Mouse (Mus musculus): ENCODE measurements around the gene Manf. TPM values are rescaled to one million over a fixed set of nuclear protein-coding genes. Genes with fewer than 3 reads are reported as not detected.
A peak's percentile ranks its signal among the peaks of the same experiment; 100 is the strongest.

Manf gene
- polyA plus RNA-seq, 1 experiment from 2014 or later: 296 TPM

GRCm38 (mm10) chr9:106822381-106823104, 69.2 kb downstream of the Manf start:
- no peaks in the 10 kb centered on the region for H3K9me3 ChIP-seq (replicated peaks; ENCODE audit: control insufficient read depth, low read length)
- H3K9ac ChIP-seq (ENCODE audit: low read depth, low read length): peak overlapping the region; percentile 90
- peak overlapping the region; percentile 63 for H3K4me2 ChIP-seq
- ATAC-seq (replicated peaks; ENCODE audit: insufficient number of reproducible peaks, low FRiP score, low TSS enrichment): peak; percentile 89
- no peaks in the 10 kb centered on the region for H3K27me3 ChIP-seq (ENCODE audit: control insufficient read depth, insufficient read depth, low read length)
- H3K27ac ChIP-seq (ENCODE audit: low read depth, low read length): peak overlapping the region; percentile 92
- H3K36me3 ChIP-seq (ENCODE audit: control insufficient read depth, insufficient read depth, low read length): no peaks in the 10 kb centered on the region
- WGBS (ENCODE audit: insufficient replicate concordance): 2% methylated on average over 32 of the region's 32 CpGs
- H3K4me3 ChIP-seq (ENCODE audit: low read depth, low read length): peak overlapping the region; percentile 90
- H3K4me1 ChIP-seq (ENCODE audit: control insufficient read depth, insufficient read depth, low read length): no peaks in the 10 kb centered on the region; the same call in 1 of the 2 replicates

DNA sequence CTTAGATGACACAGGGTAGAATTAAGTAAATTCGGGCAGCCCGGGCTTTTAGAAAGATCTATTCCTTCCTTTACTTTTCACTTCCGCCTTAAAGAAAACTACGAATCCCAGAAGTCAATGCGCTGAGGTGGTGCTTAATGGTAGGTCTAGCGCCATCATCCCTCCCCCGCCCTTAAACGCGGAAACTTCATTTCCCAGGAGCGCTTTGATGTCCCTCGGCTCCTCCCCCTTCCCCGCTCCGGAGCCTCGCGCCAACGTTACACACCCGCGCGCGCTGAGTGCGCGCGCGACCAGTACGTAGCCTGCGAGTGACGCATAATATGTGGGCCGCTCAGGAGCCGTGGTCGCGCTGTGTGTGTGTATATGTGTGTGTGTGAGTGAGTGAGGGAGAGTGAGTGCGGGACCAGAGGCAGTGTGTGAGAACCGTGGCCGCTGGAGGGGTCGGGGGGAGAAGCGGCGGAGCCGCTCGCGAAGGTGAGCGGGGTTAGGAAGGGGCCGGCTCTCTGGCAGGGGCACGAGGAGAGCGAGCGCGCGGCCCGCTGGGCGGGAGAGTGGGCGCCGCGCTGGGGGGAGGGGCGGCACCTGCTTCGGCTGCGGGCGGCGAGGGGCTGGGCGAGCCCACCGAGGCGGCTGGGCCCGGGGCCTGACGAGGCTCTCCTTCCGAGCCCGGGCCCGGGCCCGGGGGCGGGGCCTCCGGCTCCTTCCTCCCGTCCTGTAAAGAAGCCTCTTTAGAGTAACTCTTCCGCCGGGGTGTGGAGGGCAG, 70.0 kb downstream of the Manf start, which contains the start of gene Dcaf1:
Gene Dcaf1, plus strand, starts transcription at position 257 of the 763 bp plus-strand sequence.
- WGBS (ENCODE audit: insufficient replicate concordance): under 1% methylated on average over 66 of the region's 71 CpGs
- ATAC-seq (replicated peaks; ENCODE audit: insufficient number of reproducible peaks, low FRiP score, low TSS enrichment): peak; percentile 94

GRCm38 (mm10) chr9:106821050-106821617, 70.6 kb downstream of the Manf start:
- no peak for ATAC-seq (replicated peaks; ENCODE audit: insufficient number of reproducible peaks, low FRiP score, low TSS enrichment)
- Histone ChIP-seq H3K4me3 (ENCODE audit: low read depth, low read length) (peak overlapping the region; percentile 90), H3K4me2 (peak overlapping the region; percentile 68), H3K36me3 (ENCODE audit: control insufficient read depth, insufficient read depth, low read length) (no peaks in the 10 kb centered on the region), H3K9ac (ENCODE audit: low read depth, low read length) (peak overlapping the region; percentile 73), H3K9me3 (replicated peaks; ENCODE audit: control insufficient read depth, low read length) (no peaks in the 10 kb centered on the region), H3K4me1 (ENCODE audit: control insufficient read depth, insufficient read depth, low read length) (no peaks in the 10 kb centered on the region; the same call in 1 of the 2 replicates), H3K27ac (ENCODE audit: low read depth, low read length) (no peak overlapping the region), H3K27me3 (ENCODE audit: control insufficient read depth, insufficient read depth, low read length) (no peaks in the 10 kb centered on the region)
- 44% methylated on average over 15 of the region's 15 CpGs for WGBS (ENCODE audit: insufficient replicate concordance)

More for the DNA sequence above, 70.0 kb downstream of the Manf start, which contains the start of gene Dcaf1:
- Histone ChIP-seq H3K4me1 (ENCODE audit: control insufficient read depth, insufficient read depth, low read length) (no peaks in the 10 kb centered on the region; the same call in 1 of the 2 replicates), H3K27ac (ENCODE audit: low read depth, low read length) (peak within 1 kb of the TSS; percentile 92), H3K4me2 (peak within 1 kb of the TSS; percentile 68), H3K27me3 (ENCODE audit: control insufficient read depth, insufficient read depth, low read length) (no peaks in the 10 kb centered on the region), H3K9ac (ENCODE audit: low read depth, low read length) (peak within 1 kb of the TSS; percentile 90), H3K4me3 (ENCODE audit: low read depth, low read length) (peak within 1 kb of the TSS; percentile 90), H3K36me3 (ENCODE audit: control insufficient read depth, insufficient read depth, low read length) (no peaks in the 10 kb centered on the region), H3K9me3 (replicated peaks; ENCODE audit: control insufficient read depth, low read length) (no peaks in the 10 kb centered on the region)

- Histone ChIP-seq H3K36me3 (ENCODE audit: control insufficient read depth, insufficient read depth, low read length) (no peaks in the 10 kb centered on the region), H3K4me2 (no peak overlapping the region), H3K9ac (ENCODE audit: low read depth, low read length) (no peak overlapping the region), H3K27ac (ENCODE audit: low read depth, low read length) (no peak overlapping the region), H3K4me3 (ENCODE audit: low read depth, low read length) (no peak overlapping the region), H3K4me1 (ENCODE audit: control insufficient read depth, insufficient read depth, low read length) (no peaks in the 10 kb centered on the region; the same call in 1 of the 2 replicates), H3K9me3 (replicated peaks; ENCODE audit: control insufficient read depth, low read length) (no peaks in the 10 kb centered on the region), H3K27me3 (ENCODE audit: control insufficient read depth, insufficient read depth, low read length) (no peaks in the 10 kb centered on the region)
- WGBS (ENCODE audit: insufficient replicate concordance): 78% methylated on average over 1 of the region's 1 CpGs
- no peak for ATAC-seq (replicated peaks; ENCODE audit: insufficient number of reproducible peaks, low FRiP score, low TSS enrichment)
Measured at GRCm38 (mm10) chr9:106819201-106819600, 72.6 kb downstream of the Manf start.

GRCm38 (mm10) chr9:106818191-106818590, 73.6 kb downstream of the Manf start:
- H3K9ac ChIP-seq (ENCODE audit: low read depth, low read length): no peak overlapping the region
- no peaks in the 10 kb centered on the region; the same call in 1 of the 2 replicates for H3K4me1 ChIP-seq (ENCODE audit: control insufficient read depth, insufficient read depth, low read length)
- no peak overlapping the region for H3K4me2 ChIP-seq
- no peaks in the 10 kb centered on the region for H3K9me3 ChIP-seq (replicated peaks; ENCODE audit: control insufficient read depth, low read length)
- no peaks in the 10 kb centered on the region for H3K36me3 ChIP-seq (ENCODE audit: control insufficient read depth, insufficient read depth, low read length)
- WGBS (ENCODE audit: insufficient replicate concordance): 67% methylated on average over 6 of the region's 6 CpGs
- ATAC-seq (replicated peaks; ENCODE audit: insufficient number of reproducible peaks, low FRiP score, low TSS enrichment): no peak
- H3K27ac ChIP-seq (ENCODE audit: low read depth, low read length): no peak overlapping the region
- H3K27me3 ChIP-seq (ENCODE audit: control insufficient read depth, insufficient read depth, low read length): no peaks in the 10 kb centered on the region
- H3K4me3 ChIP-seq (ENCODE audit: low read depth, low read length): no peak overlapping the region

GRCm38 (mm10) chr9:106806503-106806902, 85.3 kb downstream of the Manf start:
- H3K4me1 ChIP-seq (ENCODE audit: control insufficient read depth, insufficient read depth, low read length): no peaks in the 10 kb centered on the region
- no peaks in the 10 kb centered on the region for H3K27me3 ChIP-seq (ENCODE audit: control insufficient read depth, insufficient read depth, low read length)
- WGBS (ENCODE audit: insufficient replicate concordance): 67% methylated on average over 4 of the region's 4 CpGs
- no peaks in the 10 kb centered on the region; the same call in 1 of the 2 replicates for H3K9me3 ChIP-seq (replicated peaks; ENCODE audit: control insufficient read depth, low read length)
- H3K9ac ChIP-seq (ENCODE audit: low read depth, low read length): no peak overlapping the region
- no peak for ATAC-seq (replicated peaks; ENCODE audit: insufficient number of reproducible peaks, low FRiP score, low TSS enrichment)
- H3K4me3 ChIP-seq (ENCODE audit: low read depth, low read length): no peak overlapping the region
- no peak overlapping the region for H3K4me2 ChIP-seq
- no peak overlapping the region for H3K27ac ChIP-seq (ENCODE audit: low read depth, low read length)
- H3K36me3 ChIP-seq (ENCODE audit: control insufficient read depth, insufficient read depth, low read length): no peaks in the 10 kb centered on the region

DNA sequence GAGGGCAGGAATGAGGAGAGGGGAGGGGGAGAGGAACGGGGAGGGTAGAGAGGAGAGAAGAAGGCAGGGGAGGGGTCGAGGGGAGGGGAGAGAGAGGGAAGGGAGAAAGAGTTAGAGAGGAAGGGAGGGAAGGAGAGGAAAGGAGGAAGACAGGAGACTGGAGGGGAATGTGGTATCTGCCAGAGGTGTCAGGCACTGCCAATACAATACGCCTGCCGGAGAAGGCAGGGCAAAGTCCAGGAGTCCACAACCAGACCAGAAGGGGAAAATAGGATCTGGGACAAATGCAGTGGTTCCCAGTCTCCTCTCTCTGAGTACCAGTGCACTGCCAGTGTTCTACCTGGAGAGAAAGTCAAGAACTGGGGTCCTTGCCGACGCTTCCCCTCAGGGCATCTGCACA, 100.9 kb downstream of the Manf start:
- Histone ChIP-seq H3K27ac (ENCODE audit: low read depth, low read length) (no peak overlapping the region), H3K36me3 (ENCODE audit: control insufficient read depth, insufficient read depth, low read length) (no peaks in the 10 kb centered on the region), H3K4me3 (ENCODE audit: low read depth, low read length) (no peak overlapping the region), H3K9ac (ENCODE audit: low read depth, low read length) (no peak overlapping the region), H3K9me3 (replicated peaks; ENCODE audit: control insufficient read depth, low read length) (no peaks in the 10 kb centered on the region), H3K4me2 (no peak overlapping the region), H3K27me3 (ENCODE audit: control insufficient read depth, insufficient read depth, low read length) (no peaks in the 10 kb centered on the region), H3K4me1 (ENCODE audit: control insufficient read depth, insufficient read depth, low read length) (no peaks in the 10 kb centered on the region)
- ATAC-seq (replicated peaks; ENCODE audit: insufficient number of reproducible peaks, low FRiP score, low TSS enrichment): no peak
- 58% methylated on average over 6 of the region's 6 CpGs for WGBS (ENCODE audit: insufficient replicate concordance)

- Histone ChIP-seq H3K36me3 (ENCODE audit: control insufficient read depth, insufficient read depth, low read length) (no peaks in the 10 kb centered on the region), H3K9me3 (replicated peaks; ENCODE audit: control insufficient read depth, low read length) (no peaks in the 10 kb centered on the region), H3K27ac (ENCODE audit: low read depth, low read length) (peak overlapping the region; percentile 88; the same call in 1 of the 2 replicates), H3K27me3 (ENCODE audit: control insufficient read depth, insufficient read depth, low read length) (no peaks in the 10 kb centered on the region), H3K4me2 (peak overlapping the region; percentile 91), H3K4me3 (ENCODE audit: low read depth, low read length) (peak overlapping the region; percentile 99), H3K9ac (ENCODE audit: low read depth, low read length) (peak overlapping the region; percentile 99), H3K4me1 (ENCODE audit: control insufficient read depth, insufficient read depth, low read length) (no peaks in the 10 kb centered on the region)
- ATAC-seq (replicated peaks; ENCODE audit: insufficient number of reproducible peaks, low FRiP score, low TSS enrichment): no peak
- WGBS (ENCODE audit: insufficient replicate concordance): 11% methylated on average over 10 of the region's 10 CpGs
Measured at GRCm38 (mm10) chr9:106789363-106789762, 102.4 kb downstream of the Manf start.
